Mouse (Mus musculus) kidney, postnatal 0 days (tissue): ENCODE measurements around the gene Draxin. TPM values are rescaled to one million over a fixed set of nuclear protein-coding genes. Genes with fewer than 3 reads are reported as not detected.

Source experiments
- ATAC-seq: fragments of 200-750 bp; cut with Nextera tagmentation; replicated peaks from 2 replicates; pipeline ENCODE4 v1.8.0; 2017; ENCODE audit warnings: low read depth, moderate number of reproducible peaks, moderate TSS enrichment, moderate library complexity; ENCODE audit not compliant: low FRiP score
- DNase-seq: peaks from one replicate; pipeline ENCODE4 v3.0.0-alpha.2; 2016; ENCODE audit warnings: low spot score
- H3K27ac ChIP-seq: fragments of 300-500 bp; sonication (generic); 2 replicates; pipeline ENCODE4 v1.5.1; 2014; ENCODE audit warnings: mild to moderate bottlenecking
- H3K27me3 ChIP-seq: fragments of 300-500 bp; sonication (generic); 2 replicates; pipeline ENCODE4 v1.6.1; 2014; ENCODE audit warnings: low read length, mixed read lengths; ENCODE audit not compliant: insufficient read depth
- H3K36me3 ChIP-seq: fragments of 300-500 bp; sonication (generic); 2 replicates; pipeline ENCODE4 v1.6.1; 2014; ENCODE audit warnings: low read length, mixed read lengths; ENCODE audit not compliant: insufficient read depth
- H3K4me1 ChIP-seq: fragments of 300-500 bp; sonication (generic); replicated peaks from 2 replicates; pipeline ENCODE4 v1.6.1; 2014; ENCODE audit warnings: antibody characterized with exemption, low read length, mixed read lengths; ENCODE audit not compliant: insufficient read depth
- H3K4me2 ChIP-seq: fragments of 300-500 bp; sonication (generic); 2 replicates; pipeline ENCODE4 v1.6.1; 2014; ENCODE audit warnings: mild to moderate bottlenecking, low read length, moderate library complexity, mixed read lengths
- H3K4me3 ChIP-seq: fragments of 300-500 bp; sonication (generic); replicated peaks from 2 replicates; pipeline ENCODE4 v1.5.1; 2014; ENCODE audit warnings: low read depth, low read length
- H3K9ac ChIP-seq: fragments of 300-500 bp; sonication (generic); 2 replicates; pipeline ENCODE4 v1.6.1; 2014; ENCODE audit warnings: low read depth, low read length
- H3K9me3 ChIP-seq: fragments of 300-500 bp; sonication (generic); replicated peaks from 2 replicates; pipeline ENCODE4 v1.6.1; 2016; ENCODE audit warnings: low read length, inconsistent platforms, mixed read lengths
- CTCF ChIP-seq: IDR thresholded peaks from 2 replicates; pipeline ENCODE4 v1.5.1; 2016; ENCODE audit warnings: antibody characterized with exemption, low read depth, mild to moderate bottlenecking, moderate library complexity
- WGBS: fragments of 180-500 bp; shearing (Covaris S2); extraction: QIAGEN DNeasy Blood & Tissue Kit; methylation state at CpG from one replicate; pipeline ENCODE4 v1.1.7; 2014; 5-methylcytosine and 5-hydroxymethylcytosine counted together
- polyA plus RNA-seq: library from polyadenylated mRNA; unstranded; fragments of >200 nt; fragmentation: Nextera tagmentation; extraction: Ambion mirVana; gene quantifications from 2 replicates; pipeline ENCODE4 v1.2.1, GENCODE M21; 2015

Draxin gene
- polyA plus RNA-seq, 1 experiment from 2014 or later, result 0.14 TPM

GRCm38 (mm10) chr4:148170842-148171241, 40.3 kb upstream of the Draxin start:
- H3K4me2 ChIP-seq, result no peak overlapping the region
- no peaks in the 10 kb centered on the region for H3K9me3 ChIP-seq
- WGBS, result 7% methylated on average over 2 of the region's 2 CpGs
- peaks cover 36% of the 10 kb centered on the region for H3K27me3 ChIP-seq
- no peak overlapping the region for H3K27ac ChIP-seq
- no peak overlapping the region for H3K9ac ChIP-seq
- H3K4me1 ChIP-seq, result no peaks in the 10 kb centered on the region; the same call in 1 of the 2 replicates
- DNase-seq, result peak; percentile 66
- no peaks in the 10 kb centered on the region for H3K36me3 ChIP-seq
- TF ChIP-seq CTCF, result peak; percentile 96
- no peak for ATAC-seq
- H3K4me3 ChIP-seq, result no peak overlapping the region

- no peaks in the 10 kb centered on the region for H3K36me3 ChIP-seq
- H3K27ac ChIP-seq, result no peak overlapping the region
- DNase-seq, result no peak
- no peaks in the 10 kb centered on the region for H3K9me3 ChIP-seq
- no peak overlapping the region for H3K4me2 ChIP-seq
- 23% methylated on average over 15 of the region's 15 CpGs for WGBS
- TF ChIP-seq CTCF, result no peak
- no peak for ATAC-seq
- H3K4me3 ChIP-seq, result no peak overlapping the region
- H3K9ac ChIP-seq, result no peak overlapping the region
- peaks cover 40% of the 10 kb centered on the region for H3K27me3 ChIP-seq
- no peaks in the 10 kb centered on the region; the same call in 1 of the 2 replicates for H3K4me1 ChIP-seq
Observed at GRCm38 (mm10) chr4:148169586-148169985, 39.1 kb upstream of the Draxin start.

- Histone ChIP-seq H3K9ac (no peak overlapping the region), H3K36me3 (no peaks in the 10 kb centered on the region), H3K4me1 (peaks cover 3% of the 10 kb centered on the region; the same call in 1 of the 2 replicates), H3K4me3 (no peak overlapping the region), H3K4me2 (no peak overlapping the region), H3K27ac (no peak overlapping the region), H3K27me3 (peaks cover 38% of the 10 kb centered on the region), H3K9me3 (no peaks in the 10 kb centered on the region)
- TF ChIP-seq CTCF, result peak; percentile 83
- DNase-seq (peak; percentile 77), ATAC-seq (no peak)
- WGBS, result 28% methylated on average over 7 of the region's 7 CpGs
Observed at GRCm38 (mm10) chr4:148168287-148168686, 37.8 kb upstream of the Draxin start.

GRCm38 (mm10) chr4:148166986-148167385, 36.5 kb upstream of the Draxin start:
- Histone ChIP-seq H3K4me2 (no peak overlapping the region), H3K9me3 (no peaks in the 10 kb centered on the region), H3K9ac (no peak overlapping the region), H3K4me1 (peaks cover 3% of the 10 kb centered on the region; the same call in 1 of the 2 replicates), H3K4me3 (no peak overlapping the region), H3K27me3 (peaks cover 37% of the 10 kb centered on the region), H3K36me3 (no peaks in the 10 kb centered on the region), H3K27ac (no peak overlapping the region)
- DNase-seq (peak; percentile 69), ATAC-seq (no peak)
- WGBS, result 10% methylated on average over 4 of the region's 4 CpGs
- peak; percentile 69 for TF ChIP-seq CTCF

- Histone ChIP-seq H3K36me3 (no peaks in the 10 kb centered on the region), H3K4me3 (no peak overlapping the region), H3K27me3 (peaks cover 42% of the 10 kb centered on the region), H3K4me2 (no peak overlapping the region), H3K9me3 (no peaks in the 10 kb centered on the region), H3K27ac (no peak overlapping the region), H3K4me1 (peaks cover 3% of the 10 kb centered on the region; the same call in 1 of the 2 replicates), H3K9ac (no peak overlapping the region)
- 12% methylated on average over 10 of the region's 10 CpGs for WGBS
- no peak for DNase-seq
- no peak for ATAC-seq
- TF ChIP-seq CTCF, result no peak
Observed at GRCm38 (mm10) chr4:148166431-148166830, 35.9 kb upstream of the Draxin start.

GRCm38 (mm10) chr4:148165551-148165950, 35.1 kb upstream of the Draxin start:
- no peak overlapping the region for H3K27ac ChIP-seq
- H3K36me3 ChIP-seq, result no peaks in the 10 kb centered on the region
- no peak overlapping the region for H3K9ac ChIP-seq
- 4% methylated on average over 17 of the region's 17 CpGs for WGBS
- H3K27me3 ChIP-seq, result peaks cover 44% of the 10 kb centered on the region
- H3K4me1 ChIP-seq, result peaks cover 3% of the 10 kb centered on the region; the same call in 1 of the 2 replicates
- DNase-seq, result no peak
- no peak overlapping the region for H3K4me3 ChIP-seq
- H3K4me2 ChIP-seq, result no peak overlapping the region
- H3K9me3 ChIP-seq, result no peaks in the 10 kb centered on the region
- no peak for TF ChIP-seq CTCF
- ATAC-seq, result no peak

- H3K36me3 ChIP-seq, result no peaks in the 10 kb centered on the region
- no peak overlapping the region for H3K27ac ChIP-seq
- DNase-seq (no peak), ATAC-seq (no peak)
- H3K9me3 ChIP-seq, result no peaks in the 10 kb centered on the region
- H3K4me3 ChIP-seq, result no peak overlapping the region
- H3K9ac ChIP-seq, result no peak overlapping the region
- H3K4me2 ChIP-seq, result peak overlapping the region; percentile 50
- H3K27me3 ChIP-seq, result peaks cover 44% of the 10 kb centered on the region
- WGBS, result 1% methylated on average over 16 of the region's 16 CpGs
- peaks cover 3% of the 10 kb centered on the region; the same call in 1 of the 2 replicates for H3K4me1 ChIP-seq
- no peak for TF ChIP-seq CTCF
Observed at GRCm38 (mm10) chr4:148164461-148164860, 34.0 kb upstream of the Draxin start.
